Mouse (Mus musculus) liver, embryonic 14.5 days (tissue): ENCODE data around the gene Dctn3.

Experiments used
- CTCF ChIP-seq: IDR thresholded peaks from 2 replicates; pipeline ENCODE4 v1.5.1; 2016; ENCODE audit warnings: antibody characterized with exemption, low read depth, control low read depth
- EP300 ChIP-seq: IDR thresholded peaks from 2 replicates; pipeline ENCODE4 v1.6.1; 2016; ENCODE audit warnings: antibody characterized with exemption, low read depth

DNA sequence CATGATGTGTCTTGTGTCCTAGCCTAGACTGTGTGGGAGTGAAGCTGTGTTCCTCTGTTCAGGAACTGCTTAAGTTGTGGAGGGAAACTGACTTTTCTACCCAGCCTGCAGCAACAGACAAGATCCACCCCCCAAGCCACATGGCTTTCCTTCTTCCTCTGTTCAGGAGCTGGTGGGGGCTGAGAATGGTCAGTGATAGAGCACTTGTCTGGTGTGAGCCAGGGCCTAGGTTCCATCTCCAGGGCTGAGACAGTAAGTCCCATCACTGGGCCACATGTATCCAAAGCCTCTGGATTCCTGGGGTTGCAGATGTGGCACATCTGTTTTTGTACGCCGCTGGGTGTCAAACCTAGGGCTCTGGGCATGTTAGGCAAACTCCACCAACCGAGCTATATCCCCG, 37.9 kb upstream of the Dctn3 start:
- no peak for TF ChIP-seq CTCF
- TF ChIP-seq EP300, result no peak
